ENCODE assay signal across 15 mouse cellular contexts in the genomic region with DNA sequence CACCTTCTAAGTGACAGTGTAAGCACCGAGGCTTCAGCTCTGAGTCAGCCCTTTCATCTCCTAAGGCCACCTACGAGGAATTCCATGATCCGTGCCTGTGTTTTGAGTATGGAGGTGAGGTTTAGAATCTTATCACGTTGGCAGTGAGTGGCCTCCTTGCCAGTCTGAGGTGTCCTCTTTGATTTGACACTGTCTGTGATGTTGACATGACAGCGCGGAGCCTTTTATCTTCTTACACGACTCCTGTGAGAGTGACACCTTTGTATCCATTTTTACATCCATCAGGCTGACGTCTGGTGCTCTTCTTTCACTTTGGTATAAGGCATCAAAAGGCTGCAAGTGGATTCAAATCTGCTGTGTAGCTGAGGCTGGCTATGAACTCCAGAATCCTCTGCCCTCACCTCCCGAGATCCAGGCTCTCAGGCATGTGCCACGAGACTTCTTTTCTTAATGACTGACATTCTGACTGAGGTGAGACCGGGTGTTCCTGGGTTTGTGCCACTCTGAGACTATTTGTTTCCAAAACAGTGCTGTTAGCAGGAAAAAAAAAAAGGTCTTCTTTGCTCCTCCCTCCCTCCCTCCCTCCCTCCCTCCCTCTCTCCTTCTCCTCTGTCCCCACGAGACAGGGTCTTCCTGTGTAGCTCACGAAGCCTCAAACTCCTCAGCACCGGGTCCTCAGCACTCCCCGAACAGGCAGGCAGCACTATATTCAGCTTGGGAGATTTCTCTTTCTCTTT. TPM values are rescaled to one million over a fixed set of nuclear protein-coding genes. Genes with fewer than 3 reads are reported as not detected.
DNase-seq lines count a peak whose midpoint lies in the region; ATAC-seq lines count a peak whose summit lies in the region.
"Had no signal": no experiment of that assay in that cellular context is flagged by ENCODE, and none has a peak within 500 bp of the region (broad histone marks: within the 10 kb centered on the region; RNA-seq: fewer than 3 reads in every experiment).

No protein-coding gene starts in this region.

- no peaks in the 10 kb centered on the region for H3K36me3 ChIP-seq in embryonic facial prominence, embryonic 13.5 days
- H3K36me3 ChIP-seq in embryonic facial prominence, embryonic 10.5 days (replicated peaks): peaks cover under 1% of the 10 kb centered on the region; the same call in 1 of the 2 replicates
- no peaks in the 10 kb centered on the region for H3K36me3 ChIP-seq in kidney, embryonic 16.5 days (ENCODE audit: insufficient read depth, low read length)
- H3K36me3 ChIP-seq: forebrain, embryonic 12.5 days; hindbrain, embryonic 15.5 days; kidney, embryonic 15.5 days had no signal

- H3K27ac ChIP-seq in embryonic facial prominence, embryonic 13.5 days: no peak overlapping the region
- H3K27ac ChIP-seq in embryonic facial prominence, embryonic 10.5 days (replicated peaks): no peak overlapping the region
- H3K27ac ChIP-seq in kidney, embryonic 16.5 days (ENCODE audit: low read length): no peak overlapping the region
- H3K27ac ChIP-seq: forebrain, embryonic 12.5 days; hindbrain, embryonic 15.5 days; kidney, embryonic 15.5 days had no signal

- no peak overlapping the region for H3K9ac ChIP-seq in embryonic facial prominence, embryonic 13.5 days
- no peak overlapping the region for H3K9ac ChIP-seq in kidney, embryonic 16.5 days (replicated peaks; ENCODE audit: low read length)
- H3K9ac ChIP-seq: forebrain, embryonic 12.5 days; hindbrain, embryonic 15.5 days; kidney, embryonic 15.5 days; lung, embryonic 14.5 days had no signal

- H3K9me3 ChIP-seq in embryonic facial prominence, embryonic 13.5 days: no peaks in the 10 kb centered on the region
- no peaks in the 10 kb centered on the region for H3K9me3 ChIP-seq in embryonic facial prominence, embryonic 10.5 days
- no peaks in the 10 kb centered on the region for H3K9me3 ChIP-seq in kidney, embryonic 16.5 days (ENCODE audit: low read length)
- H3K9me3 ChIP-seq: forebrain, embryonic 12.5 days; hindbrain, embryonic 15.5 days; kidney, embryonic 15.5 days had no signal

- no peaks in the 10 kb centered on the region for H3K4me1 ChIP-seq in embryonic facial prominence, embryonic 13.5 days
- H3K4me1 ChIP-seq in embryonic facial prominence, embryonic 10.5 days: no peaks in the 10 kb centered on the region
- H3K4me1 ChIP-seq in kidney, embryonic 16.5 days (ENCODE audit: insufficient read depth, low read length): 0 out of 2 replicates have a peak, but pooled peaks cover 2% of the 10 kb centered on the region
- H3K4me1 ChIP-seq: forebrain, embryonic 12.5 days; hindbrain, embryonic 15.5 days had no signal

- no peak for ATAC-seq in embryonic facial prominence, embryonic 13.5 days (ENCODE audit: insufficient number of reproducible peaks, insufficient read depth, low FRiP score, low TSS enrichment, low read depth)
- no peak for ATAC-seq in kidney, embryonic 16.5 days (ENCODE audit: low FRiP score, low TSS enrichment)

- 53% methylated on average over 15 of the region's 15 CpGs for WGBS in embryonic facial prominence, embryonic 13.5 days
- 55% methylated on average over 15 of the region's 15 CpGs for WGBS in embryonic facial prominence, embryonic 10.5 days
- WGBS in kidney, embryonic 16.5 days: 46% methylated on average over 15 of the region's 15 CpGs

- no peaks in the 10 kb centered on the region; the same call in 1 of the 2 replicates for H3K27me3 ChIP-seq in embryonic facial prominence, embryonic 13.5 days
- 0 out of 2 replicates have a peak, but pooled peaks cover 3% of the 10 kb centered on the region for H3K27me3 ChIP-seq in embryonic facial prominence, embryonic 10.5 days (replicated peaks; ENCODE audit: low read depth, poor library complexity, severe bottlenecking)
- no peaks in the 10 kb centered on the region for H3K27me3 ChIP-seq in kidney, embryonic 16.5 days (ENCODE audit: insufficient read depth, low read length)
- H3K27me3 ChIP-seq: forebrain, embryonic 12.5 days; hindbrain, embryonic 15.5 days; kidney, embryonic 15.5 days had no signal

- H3K4me2 ChIP-seq in embryonic facial prominence, embryonic 13.5 days: 0 out of 2 replicates have a peak overlapping the region, but pooled peaks have one; percentile 11
- H3K4me2 ChIP-seq in kidney, embryonic 16.5 days (replicated peaks; ENCODE audit: low read depth, low read length): 0 out of 2 replicates have a peak overlapping the region, but pooled peaks have one; percentile 4
- H3K4me2 ChIP-seq: forebrain, embryonic 12.5 days; hindbrain, embryonic 15.5 days; kidney, embryonic 15.5 days; lung, embryonic 14.5 days had no signal

- H3K4me3 ChIP-seq in embryonic facial prominence, embryonic 13.5 days: no peak overlapping the region
- H3K4me3 ChIP-seq in embryonic facial prominence, embryonic 10.5 days: no peak overlapping the region
- no peak overlapping the region for H3K4me3 ChIP-seq in kidney, embryonic 16.5 days (ENCODE audit: low read length)
- H3K4me3 ChIP-seq: forebrain, embryonic 12.5 days; hindbrain, embryonic 15.5 days; kidney, embryonic 15.5 days had no signal

- DNase-seq in embryonic facial prominence, embryonic 10.5 days (ENCODE audit: low spot score): no peak
- DNase-seq in kidney, adult 8-10 months: no peak
- DNase-seq in thymus, postnatal 0 days (ENCODE audit: low spot score): peak; percentile 4
- no peak for DNase-seq in thymus, postnatal 4 days
- DNase-seq in embryo, embryonic 10.5 days (ENCODE audit: low spot score): no peak
- DNase-seq in gastrocnemius, adult 18-20 months (ENCODE audit: low spot score): no peak
- DNase-seq: gastrocnemius, postnatal 10 days; lung, embryonic 14.5 days; right cerebral cortex, postnatal 4 days; thymus, adult 18-20 months had no signal

RNA-seq across cellular contexts. Expression of gene 6030458C11Rik, which starts 23.9 kb away (rescaled TPM):
- polyA plus RNA-seq in embryonic facial prominence, embryonic 13.5 days (2015; fragmentation: Nextera tagmentation; extraction: Ambion mirVana): 53.2 and 55.4 TPM in 2 replicates
- 49.5 and 50.5 TPM in 2 replicates for polyA plus RNA-seq in embryonic facial prominence, embryonic 10.5 days (2016; fragmentation: Nextera tagmentation; extraction: Ambion mirVana)
- polyA plus RNA-seq in kidney, embryonic 16.5 days (2015; fragmentation: Nextera tagmentation; extraction: Ambion mirVana): 29.1 and 40.2 TPM in 2 replicates
- 25.3 and 29.6 TPM in 2 replicates for polyA plus RNA-seq in thymus, postnatal 0 days (2015; fragmentation: Nextera tagmentation; extraction: Ambion mirVana)
- 10 to 100 TPM; 19.3 to 22.0 TPM for total RNA-seq in gastrocnemius, adult 18-20 months (2021)

RNA-seq across cellular contexts. Expression of gene Drosha, which starts 24.0 kb away (rescaled TPM):
- 46.5 and 54.2 TPM in 2 replicates for polyA plus RNA-seq in embryonic facial prominence, embryonic 13.5 days (2015; fragmentation: Nextera tagmentation; extraction: Ambion mirVana)
- polyA plus RNA-seq in embryonic facial prominence, embryonic 10.5 days (2016; fragmentation: Nextera tagmentation; extraction: Ambion mirVana): 82.0 and 86.2 TPM in 2 replicates
- 40.5 and 48.0 TPM in 2 replicates for polyA plus RNA-seq in kidney, embryonic 16.5 days (2015; fragmentation: Nextera tagmentation; extraction: Ambion mirVana)
- polyA plus RNA-seq in thymus, postnatal 0 days (2015; fragmentation: Nextera tagmentation; extraction: Ambion mirVana): 15.4 and 18.8 TPM in 2 replicates
- total RNA-seq in gastrocnemius, adult 18-20 months (2021): 10 to 100 TPM; 35.4 to 39.6 TPM
